Mouse (Mus musculus): ENCODE data around the gene Arhgap22. TPM values are rescaled to one million over a fixed set of nuclear protein-coding genes. Genes with fewer than 3 reads are reported as not detected.

The Arhgap22 gene
- polyA plus RNA-seq, 1 experiment from 2014 or later, result 10.7 TPM

GRCm38 (mm10) chr14:33194241-33194640, 19.6 kb upstream of the Arhgap22 start:
- Histone ChIP-seq H3K27ac (no peak overlapping the region), H3K9me3 (no peaks in the 10 kb centered on the region), H3K4me1 (no peaks in the 10 kb centered on the region), H3K4me3 (no peak overlapping the region), H3K4me2 (no peak overlapping the region), H3K27me3 (no peaks in the 10 kb centered on the region), H3K36me3 (no peaks in the 10 kb centered on the region), H3K9ac (no peak overlapping the region)
- 83% methylated on average over 3 of the region's 3 CpGs for WGBS
- no peak for ATAC-seq (ENCODE audit: borderline replicate concordance, extremely low read depth, low FRiP score, low TSS enrichment)

DNA sequence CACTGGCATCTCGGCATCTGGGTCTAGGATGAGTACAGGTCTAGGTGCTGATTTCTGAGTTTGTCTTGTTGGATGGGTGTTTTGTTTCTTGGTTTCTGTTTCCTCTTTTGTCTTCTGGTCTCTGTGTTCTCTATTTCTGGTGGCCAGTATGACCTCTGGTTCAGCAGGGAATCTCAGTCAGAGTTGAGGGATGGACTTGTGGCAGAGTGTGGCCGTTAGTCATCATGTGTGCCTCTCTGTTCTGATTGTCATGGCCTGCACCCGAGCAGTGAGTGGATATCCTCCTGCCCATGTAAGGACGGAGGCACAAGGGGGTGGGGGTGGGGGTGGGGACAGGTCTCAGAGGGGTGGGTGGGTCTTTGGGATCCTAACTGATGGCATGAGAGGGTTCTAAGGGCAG, 11.7 kb upstream of the Arhgap22 start:
- Histone ChIP-seq H3K4me1 (no peaks in the 10 kb centered on the region), H3K4me2 (no peak overlapping the region), H3K27ac (no peak overlapping the region), H3K27me3 (no peaks in the 10 kb centered on the region), H3K4me3 (no peak overlapping the region), H3K9ac (no peak overlapping the region), H3K36me3 (no peaks in the 10 kb centered on the region), H3K9me3 (no peaks in the 10 kb centered on the region)
- ATAC-seq (ENCODE audit: borderline replicate concordance, extremely low read depth, low FRiP score, low TSS enrichment), result no peak
- WGBS, result 69% methylated on average over 4 of the region's 4 CpGs

GRCm38 (mm10) chr14:33202885-33203284, 10.9 kb upstream of the Arhgap22 start:
- no peaks in the 10 kb centered on the region for H3K36me3 ChIP-seq
- no peaks in the 10 kb centered on the region for H3K9me3 ChIP-seq
- H3K27me3 ChIP-seq, result no peaks in the 10 kb centered on the region
- H3K4me2 ChIP-seq, result no peak overlapping the region
- H3K4me1 ChIP-seq, result no peaks in the 10 kb centered on the region
- ATAC-seq (ENCODE audit: borderline replicate concordance, extremely low read depth, low FRiP score, low TSS enrichment), result no peak
- H3K4me3 ChIP-seq, result no peak overlapping the region
- H3K9ac ChIP-seq, result no peak overlapping the region
- H3K27ac ChIP-seq, result no peak overlapping the region
- WGBS, result 77% methylated on average over 6 of the region's 6 CpGs

DNA sequence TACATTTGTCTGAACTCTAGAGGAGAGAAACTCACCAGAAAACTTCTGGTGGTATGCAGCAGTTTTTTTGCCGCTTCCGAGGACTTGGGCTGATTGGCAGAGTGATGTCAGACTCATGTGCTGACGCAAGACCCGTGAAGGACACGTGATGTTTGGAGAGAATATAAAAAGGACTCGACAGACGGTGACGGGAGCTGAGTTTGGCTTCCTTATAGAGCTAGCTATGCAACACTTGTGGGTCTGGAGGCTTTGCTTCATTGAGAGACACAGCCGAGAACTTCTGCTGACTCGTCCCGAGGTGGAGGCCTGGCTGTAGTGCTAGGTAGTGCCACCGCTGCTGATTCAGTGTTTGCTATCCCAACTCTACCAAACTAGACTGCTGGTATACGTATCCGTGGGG, 10.0 kb upstream of the Arhgap22 start:
- no peak overlapping the region for H3K9ac ChIP-seq
- H3K27ac ChIP-seq, result no peak overlapping the region
- no peak overlapping the region for H3K4me2 ChIP-seq
- H3K4me3 ChIP-seq, result no peak overlapping the region
- no peaks in the 10 kb centered on the region for H3K36me3 ChIP-seq
- 75% methylated on average over 14 of the region's 14 CpGs for WGBS
- no peaks in the 10 kb centered on the region for H3K9me3 ChIP-seq
- no peaks in the 10 kb centered on the region for H3K27me3 ChIP-seq
- no peak for ATAC-seq (ENCODE audit: borderline replicate concordance, extremely low read depth, low FRiP score, low TSS enrichment)
- no peaks in the 10 kb centered on the region for H3K4me1 ChIP-seq

GRCm38 (mm10) chr14:33205280-33205965, 8.4 kb upstream of the Arhgap22 start:
- Histone ChIP-seq H3K27ac (no peak overlapping the region), H3K36me3 (no peaks in the 10 kb centered on the region), H3K4me1 (no peaks in the 10 kb centered on the region), H3K4me3 (no peak overlapping the region), H3K9ac (no peak overlapping the region), H3K4me2 (peak overlapping the region; percentile 36; the same call in 1 of the 2 replicates), H3K27me3 (no peaks in the 10 kb centered on the region), H3K9me3 (no peaks in the 10 kb centered on the region)
- ATAC-seq (ENCODE audit: borderline replicate concordance, extremely low read depth, low FRiP score, low TSS enrichment), result no peak
- 39% methylated on average over 20 of the region's 24 CpGs for WGBS

GRCm38 (mm10) chr14:33207011-33207410, 6.8 kb upstream of the Arhgap22 start:
- no peaks in the 10 kb centered on the region for H3K27me3 ChIP-seq
- no peak overlapping the region for H3K4me2 ChIP-seq
- no peak overlapping the region for H3K27ac ChIP-seq
- no peaks in the 10 kb centered on the region for H3K9me3 ChIP-seq
- no peak overlapping the region for H3K4me3 ChIP-seq
- no peak overlapping the region for H3K9ac ChIP-seq
- H3K4me1 ChIP-seq, result no peaks in the 10 kb centered on the region
- H3K36me3 ChIP-seq, result no peaks in the 10 kb centered on the region
- no peak for ATAC-seq (ENCODE audit: borderline replicate concordance, extremely low read depth, low FRiP score, low TSS enrichment)
- 16% methylated on average over 2 of the region's 2 CpGs for WGBS

- Histone ChIP-seq H3K4me3 (no peak overlapping the region), H3K9ac (no peak overlapping the region), H3K36me3 (no peaks in the 10 kb centered on the region), H3K9me3 (no peaks in the 10 kb centered on the region), H3K27ac (no peak overlapping the region), H3K27me3 (no peaks in the 10 kb centered on the region), H3K4me1 (no peaks in the 10 kb centered on the region), H3K4me2 (no peak overlapping the region)
- WGBS, result 26% methylated on average over 5 of the region's 5 CpGs
- no peak for ATAC-seq (ENCODE audit: borderline replicate concordance, extremely low read depth, low FRiP score, low TSS enrichment)
These were observed 5.5 kb upstream of the Arhgap22 start for GRCm38 (mm10) chr14:33208331-33208730.

DNA sequence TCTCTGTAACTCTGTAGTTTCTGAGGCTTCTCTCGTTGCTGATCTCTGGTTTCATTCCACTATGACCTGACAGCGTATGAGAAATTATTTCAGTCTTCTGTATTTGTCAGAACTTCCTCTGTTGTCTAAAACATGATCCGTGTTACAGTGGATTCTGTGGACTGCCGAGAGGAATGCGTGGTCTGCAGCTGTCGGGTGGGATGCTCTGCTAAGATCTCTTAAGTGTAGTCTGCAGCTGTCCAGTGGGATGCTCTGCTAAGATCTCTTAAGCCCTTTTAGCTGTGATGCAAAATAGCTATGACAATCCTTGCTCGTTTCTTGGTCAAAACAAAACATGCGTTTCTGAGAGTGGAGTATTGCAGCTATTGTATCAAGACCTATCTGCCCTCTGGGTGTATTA, 3.0 kb upstream of the Arhgap22 start:
- ATAC-seq (ENCODE audit: borderline replicate concordance, extremely low read depth, low FRiP score, low TSS enrichment), result no peak
- Histone ChIP-seq H3K9ac (no peak overlapping the region), H3K4me2 (no peak overlapping the region), H3K36me3 (no peaks in the 10 kb centered on the region), H3K27me3 (no peaks in the 10 kb centered on the region), H3K4me3 (no peak overlapping the region), H3K27ac (no peak overlapping the region), H3K9me3 (no peaks in the 10 kb centered on the region), H3K4me1 (peaks cover 6% of the 10 kb centered on the region)
- 55% methylated on average over 8 of the region's 8 CpGs for WGBS

GRCm38 (mm10) chr14:33212271-33212957, 1.4 kb upstream of the Arhgap22 start:
- H3K27ac ChIP-seq, result no peak overlapping the region
- peaks cover 6% of the 10 kb centered on the region for H3K4me1 ChIP-seq
- H3K4me3 ChIP-seq, result no peak overlapping the region
- no peaks in the 10 kb centered on the region for H3K36me3 ChIP-seq
- peaks cover 7% of the 10 kb centered on the region; the same call in 1 of the 2 replicates for H3K27me3 ChIP-seq
- H3K9ac ChIP-seq, result no peak overlapping the region
- no peak overlapping the region for H3K4me2 ChIP-seq
- no peak for ATAC-seq (ENCODE audit: borderline replicate concordance, extremely low read depth, low FRiP score, low TSS enrichment)
- 64% methylated on average over 5 of the region's 5 CpGs for WGBS
- no peaks in the 10 kb centered on the region for H3K9me3 ChIP-seq

- Histone ChIP-seq H3K9ac (no peak overlapping the region), H3K27me3 (peaks cover 7% of the 10 kb centered on the region; the same call in 1 of the 2 replicates), H3K36me3 (no peaks in the 10 kb centered on the region), H3K9me3 (no peaks in the 10 kb centered on the region), H3K4me1 (peaks cover 6% of the 10 kb centered on the region), H3K27ac (no peak overlapping the region), H3K4me2 (no peak overlapping the region), H3K4me3 (no peak overlapping the region)
- ATAC-seq (ENCODE audit: borderline replicate concordance, extremely low read depth, low FRiP score, low TSS enrichment), result no peak
- 85% methylated on average over 12 of the region's 12 CpGs for WGBS
These were observed 892 bp upstream of the Arhgap22 start for GRCm38 (mm10) chr14:33212958-33213309.

DNA sequence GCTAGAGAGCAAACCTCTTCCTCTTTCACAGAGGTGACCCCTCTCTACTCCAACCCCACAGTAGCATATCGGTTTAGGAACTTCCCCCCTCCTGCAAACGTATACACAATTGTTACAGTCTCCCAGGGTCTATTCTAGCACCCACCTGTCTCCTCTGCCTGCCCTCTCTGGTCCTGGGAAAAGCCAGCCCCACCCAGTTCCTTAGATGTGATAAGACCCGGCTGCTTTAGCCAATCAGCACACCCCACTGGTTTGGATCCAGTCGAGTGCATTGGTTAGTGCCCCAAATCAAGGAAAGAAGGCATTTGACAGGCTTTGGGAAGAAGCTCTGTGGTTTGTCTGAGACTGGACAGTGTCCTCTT, 922 bp downstream of the Arhgap22 start:
- ATAC-seq (ENCODE audit: borderline replicate concordance, extremely low read depth, low FRiP score, low TSS enrichment), result 0 out of 2 replicates have a peak, but pooled peaks have one; percentile 10
- H3K27ac ChIP-seq, result no peak overlapping the region
- 10% methylated on average over 4 of the region's 4 CpGs for WGBS
- no peak overlapping the region for H3K4me3 ChIP-seq
- no peak overlapping the region for H3K9ac ChIP-seq
- peak overlapping the region; percentile 44; the same call in 1 of the 2 replicates for H3K4me2 ChIP-seq
- no peaks in the 10 kb centered on the region for H3K9me3 ChIP-seq
- peaks cover 7% of the 10 kb centered on the region; the same call in 1 of the 2 replicates for H3K27me3 ChIP-seq
- H3K4me1 ChIP-seq, result peaks cover 6% of the 10 kb centered on the region
- H3K36me3 ChIP-seq, result no peaks in the 10 kb centered on the region

DNA sequence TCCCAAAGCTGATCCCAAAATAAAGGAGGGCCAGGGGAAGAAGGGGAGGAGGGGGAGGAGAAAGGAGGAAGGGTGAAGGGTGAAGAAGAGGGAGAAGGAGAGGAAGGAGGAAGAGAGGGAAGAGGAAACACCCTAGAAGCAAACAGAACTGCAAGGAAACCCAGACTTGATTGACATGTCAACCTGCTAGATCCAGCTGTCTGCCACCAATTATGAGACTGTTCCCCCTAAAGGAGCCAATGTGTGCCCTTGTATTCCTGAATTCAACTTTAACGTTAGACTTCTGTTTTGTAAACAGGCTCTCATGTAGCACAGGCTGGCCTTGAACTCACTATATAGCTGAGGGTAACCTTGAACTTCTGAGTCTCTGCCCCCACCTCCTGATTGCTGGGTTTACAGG, 1.3 kb downstream of the Arhgap22 start:
- Histone ChIP-seq H3K9ac (no peak overlapping the region), H3K36me3 (no peaks in the 10 kb centered on the region), H3K9me3 (no peaks in the 10 kb centered on the region), H3K4me2 (no peak overlapping the region), H3K27me3 (peaks cover 7% of the 10 kb centered on the region; the same call in 1 of the 2 replicates), H3K27ac (no peak overlapping the region), H3K4me1 (peaks cover 6% of the 10 kb centered on the region), H3K4me3 (no peak overlapping the region)
- WGBS, result 62% methylated on average over 1 of the region's 1 CpGs
- ATAC-seq (ENCODE audit: borderline replicate concordance, extremely low read depth, low FRiP score, low TSS enrichment), result no peak; the same call in 1 of the 2 replicates
